Mouse (Mus musculus) bone marrow, adult 2 months (tissue): Measurements from ENCODE around the gene Ncoa1.

Experiments used
- CTCF ChIP-seq: fragments of 200-500 bp; IDR thresholded peaks from 2 replicates; pipeline ENCODE4 v1.5.1; 2011; ENCODE audit warnings: low read length, control low read depth; ENCODE audit not compliant: control insufficient read depth, insufficient read depth
- POLR2A ChIP-seq: fragments of 200-500 bp; IDR thresholded peaks from 2 replicates; pipeline ENCODE4 v1.6.1; 2011; ENCODE audit warnings: low read depth, mild to moderate bottlenecking, control low read depth, low read length, borderline replicate concordance; ENCODE audit not compliant: control insufficient read depth

DNA sequence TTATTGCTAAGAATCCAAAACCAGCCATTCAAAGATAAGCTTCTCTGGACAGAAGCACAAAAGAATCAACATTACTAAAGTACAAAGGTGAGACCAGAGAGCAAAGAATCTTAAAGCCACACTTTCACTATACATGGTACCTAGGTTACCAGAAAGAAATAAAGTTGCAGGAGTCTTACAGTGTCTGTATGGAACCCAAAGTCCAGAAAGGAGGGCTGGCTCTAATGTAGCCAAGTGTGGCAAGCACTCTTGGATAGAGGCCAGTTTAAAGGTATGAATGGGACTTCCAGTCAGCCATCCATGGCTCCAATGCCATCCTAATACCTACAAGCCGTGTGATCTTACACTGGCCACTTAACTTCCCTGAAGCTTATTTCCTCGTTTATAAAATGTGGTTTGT is 7.9 kb downstream of the Ncoa1 start:
- no peak for TF ChIP-seq CTCF
- TF ChIP-seq POLR2A: no peak
